Mouse (Mus musculus): ENCODE results near the gene Stab1. TPM values are rescaled to one million over a fixed set of nuclear protein-coding genes. Genes with fewer than 3 reads are reported as not detected.

Gene Stab1
- 0.33 to 2.9 TPM (median 0.94 TPM) in 3 of 4 replicates, not detected in the other for total RNA-seq (2023)

DNA sequence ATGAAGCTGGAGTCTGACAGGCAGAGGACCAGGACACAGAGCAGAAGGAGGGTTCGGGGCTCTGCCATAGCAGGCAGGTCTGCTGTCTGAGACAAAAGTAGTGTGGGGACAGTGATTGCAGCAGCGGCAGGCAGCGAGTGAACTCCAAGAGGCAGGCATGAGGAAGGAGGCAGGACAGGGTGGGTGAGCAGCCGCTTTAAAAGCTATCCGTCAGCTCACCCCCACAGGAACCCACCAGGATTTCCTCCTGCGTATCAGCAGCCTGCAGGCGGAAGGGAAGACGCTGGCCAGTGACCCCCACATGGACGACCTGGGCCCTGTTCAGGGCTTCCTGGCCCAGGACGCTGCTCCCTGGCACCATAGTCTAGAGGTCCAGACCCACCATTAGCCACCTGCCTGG lies at the start of gene Stab1:
Stab1 (minus strand) TSS at position 217 of the 400 bp plus-strand sequence.

DNA sequence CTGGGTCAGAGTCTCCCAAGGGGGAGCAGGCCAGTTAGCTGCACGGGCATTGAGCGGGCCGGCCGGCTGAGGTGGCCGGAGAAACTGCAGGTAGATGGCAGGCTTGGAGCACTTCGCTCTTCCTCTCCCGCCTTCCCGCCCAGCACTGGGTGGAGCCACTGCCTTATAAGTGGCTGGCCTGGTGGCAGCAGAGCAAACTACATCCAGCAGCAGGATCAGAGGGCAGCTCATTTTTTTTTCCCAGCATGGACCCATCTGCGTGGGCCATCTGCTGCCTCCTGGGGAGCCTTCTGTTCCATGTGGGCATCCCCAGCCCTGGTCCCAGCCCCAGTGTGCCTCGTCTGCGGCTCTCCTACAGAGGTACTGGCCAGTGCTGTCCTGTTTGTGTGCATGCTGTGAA lies 49.2 kb upstream of the Stab1 start, which contains the start of gene Sema3g:
Sema3g (plus strand) TSS at position 195 of the 400 bp plus-strand sequence.

DNA sequence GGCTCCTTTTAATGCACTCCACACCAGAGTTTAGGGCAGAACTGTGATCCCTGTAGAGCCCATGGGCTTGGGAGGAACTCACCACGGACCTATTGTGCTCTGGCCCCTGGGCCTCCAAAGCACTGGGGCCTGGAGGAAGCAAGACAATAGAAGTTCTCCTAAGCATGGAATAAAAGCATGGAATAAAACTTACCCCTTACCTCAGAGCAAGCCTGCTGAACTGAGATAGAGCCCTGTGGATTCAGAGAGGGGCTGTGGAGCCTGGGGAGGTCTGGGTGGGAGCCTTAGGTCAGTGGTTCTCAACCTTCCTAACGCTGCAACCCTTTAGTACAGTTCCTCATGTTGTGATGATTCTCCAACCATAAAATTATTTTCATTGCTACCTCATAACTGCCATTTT lies 48.4 kb upstream of the Stab1 start, which contains the start of gene Nisch:
Nisch (minus strand) TSS at position 101 of the 400 bp plus-strand sequence.

DNA sequence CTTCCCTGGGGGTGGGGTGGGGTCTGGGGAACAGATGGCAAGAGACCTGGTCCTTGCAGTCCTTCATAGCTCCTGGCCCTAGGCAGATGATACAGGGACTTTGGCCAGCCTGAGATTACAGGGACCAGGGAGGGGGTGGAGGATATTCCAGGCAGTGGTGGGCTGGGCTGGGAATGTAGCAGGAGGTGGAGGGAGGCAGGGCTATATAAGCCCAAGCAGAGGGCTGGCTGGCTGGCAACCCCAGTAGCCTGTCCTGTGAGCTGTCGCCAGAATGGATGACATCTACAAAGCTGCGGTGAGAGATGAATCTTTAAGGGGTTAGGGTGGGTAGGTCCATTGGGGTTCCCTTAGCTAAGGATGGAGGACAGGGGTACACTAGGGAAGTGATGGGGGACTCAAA lies 39.6 kb upstream of the Stab1 start, which contains the start of gene Tnnc1:
Tnnc1 (plus strand) TSS at position 229 of the 400 bp plus-strand sequence.

DNA sequence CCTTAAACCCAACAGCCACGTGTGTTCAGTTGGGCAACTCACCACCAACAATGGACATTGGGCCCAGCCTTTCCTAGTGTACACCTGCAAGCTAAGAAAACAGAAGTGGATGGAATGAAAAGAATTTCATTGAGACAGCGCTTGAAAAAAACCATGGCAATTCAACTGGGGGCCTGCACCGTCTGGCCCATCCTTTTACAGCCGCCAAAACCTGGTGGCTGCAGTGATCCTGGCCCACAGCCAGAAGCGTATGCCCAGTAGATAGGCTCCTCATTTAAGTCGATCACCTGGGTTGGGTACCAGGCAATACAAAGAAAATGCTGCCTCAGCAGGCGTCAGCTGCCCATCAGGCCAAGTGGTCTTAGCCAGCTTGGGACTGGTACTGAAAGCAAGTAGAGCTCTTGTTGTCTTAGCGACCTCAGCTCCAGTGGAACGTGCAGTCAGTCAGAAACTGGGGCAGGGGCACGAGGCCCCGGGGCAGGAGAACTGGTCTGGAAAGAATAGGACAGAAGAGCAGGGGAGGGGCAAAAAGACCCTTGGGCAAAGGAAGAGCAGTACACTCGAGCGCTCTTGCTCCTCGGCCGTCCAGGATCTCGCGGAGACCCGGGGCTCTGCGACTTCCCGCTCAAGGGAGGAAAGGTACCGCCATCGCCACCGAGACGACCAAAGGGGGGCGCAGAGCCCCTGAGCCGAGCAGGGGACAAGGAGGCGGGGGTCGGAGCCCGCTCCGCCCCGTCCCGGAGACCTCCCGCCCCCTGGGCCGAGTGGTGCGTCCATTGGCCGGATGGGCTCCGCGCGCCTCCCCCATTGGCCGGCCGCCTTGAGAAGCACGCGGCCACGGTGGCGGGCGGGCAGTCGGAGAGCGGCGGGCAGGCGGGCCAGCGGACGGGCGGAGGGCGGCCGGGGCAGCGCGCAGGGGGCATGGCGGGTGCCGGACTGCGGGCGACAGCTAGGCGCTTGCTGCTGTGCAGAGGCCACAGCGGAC lies 37.9 kb downstream of the Stab1 start, which contains the start of gene Nt5dc2:
Nt5dc2 (plus strand) TSS at position 818 of the 985 bp plus-strand sequence.

DNA sequence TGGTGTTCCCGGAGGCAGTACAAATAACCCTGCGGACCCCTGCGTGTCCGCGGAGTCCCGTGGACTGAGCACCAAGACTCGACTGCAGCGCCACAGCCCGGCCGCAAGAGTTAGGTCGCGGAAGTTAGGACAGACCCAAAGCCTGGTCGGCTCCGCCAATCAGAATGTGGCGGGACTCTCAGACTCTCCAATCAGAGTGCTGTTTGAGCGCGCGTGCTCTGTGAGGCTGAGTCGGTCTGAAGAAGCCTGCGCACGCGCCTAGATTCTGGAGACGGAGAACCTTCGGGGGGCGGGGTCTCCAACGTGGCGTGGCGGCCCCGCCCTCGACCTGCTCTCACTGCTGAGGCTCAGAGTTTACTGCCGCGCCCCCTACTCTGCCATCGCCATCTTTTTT lies 39.6 kb downstream of the Stab1 start, which contains the start of gene Smim4:
Smim4 (minus strand) TSS at position 131 of the 394 bp plus-strand sequence.

Other genes with a start within 250 kb of the Stab1 start
- not detected in 4 replicates for gene Itih3, start 244.9 kb downstream of the Stab1 start, total RNA-seq (2023)
- not detected in 4 replicates for gene Itih1, start 225.4 kb downstream of the Stab1 start, total RNA-seq (2023)
- 5.3 to 9.2 TPM (median 6.0 TPM) in 4 replicates for gene Nek4, start 217.3 kb downstream of the Stab1 start, total RNA-seq (2023)
- gene Glt8d1, start 167.2 kb downstream of the Stab1 start, total RNA-seq (2023), result 9.7 to 15.3 TPM (median 11.5 TPM) in 4 replicates
- 67.8 to 75.3 TPM (median 71.6 TPM) in 4 replicates for gene Spcs1, start 167.0 kb downstream of the Stab1 start, total RNA-seq (2023)
- gene Pbrm1, start 149.5 kb downstream of the Stab1 start, total RNA-seq (2023), result 76.6 to 84.3 TPM (median 79.4 TPM) in 4 replicates
- gene Gnl3, start 149.5 kb downstream of the Stab1 start, total RNA-seq (2023), result 451 to 493 TPM (median 486 TPM) in 4 replicates
- gene Smim4, start 39.7 kb downstream of the Stab1 start, total RNA-seq (2023), result 15.9 to 25.8 TPM (median 17.4 TPM) in 4 replicates
- 0.80 to 1.7 TPM (median 1.5 TPM) in 4 replicates for gene Nt5dc2, start 37.6 kb downstream of the Stab1 start, total RNA-seq (2023)
- gene Tnnc1, start 39.7 kb upstream of the Stab1 start, total RNA-seq (2023), result 2.0 TPM in 1 of 4 replicates, not detected in the others
- 318 to 343 TPM (median 336 TPM) in 4 replicates for gene Nisch, start 48.3 kb upstream of the Stab1 start, total RNA-seq (2023)
- not detected in 4 replicates for gene Sema3g, start 49.2 kb upstream of the Stab1 start, total RNA-seq (2023)
- gene Phf7, start 82.7 kb upstream of the Stab1 start, total RNA-seq (2023), result 12.6 to 18.4 TPM (median 14.7 TPM) in 4 replicates
- 117 to 132 TPM (median 124 TPM) in 4 replicates for gene Bap1, start 82.8 kb upstream of the Stab1 start, total RNA-seq (2023)
- 0.15 to 0.53 TPM (median 0.35 TPM) in 4 replicates for gene Dnah1, start 155.3 kb upstream of the Stab1 start, total RNA-seq (2023)
- gene Capn7, start 168.0 kb upstream of the Stab1 start, total RNA-seq (2023), result 50.0 to 56.4 TPM (median 54.6 TPM) in 4 replicates